Mouse (Mus musculus): Measurements from ENCODE around the gene Il2rb.

Gene Il2rb

DNA sequence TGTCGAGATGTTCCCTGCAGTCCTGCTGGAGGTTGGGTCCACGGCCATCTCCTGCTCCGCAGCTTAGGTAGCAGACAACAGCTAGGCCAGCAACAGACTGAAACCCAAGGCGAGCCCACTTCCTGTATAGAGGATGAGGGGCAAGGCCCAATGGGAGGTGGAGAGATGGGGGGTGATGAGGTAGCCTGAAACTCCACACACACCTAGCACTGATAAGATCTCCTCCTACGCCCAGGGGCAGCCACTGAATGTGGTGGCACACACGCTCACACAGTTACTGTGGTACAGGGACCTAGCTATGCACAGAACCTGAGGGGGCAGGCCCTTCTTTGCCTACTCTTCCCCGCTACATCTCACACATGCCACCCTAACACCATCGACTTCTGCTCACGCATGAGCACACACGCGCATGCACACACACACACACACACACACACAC lies at the start of gene Il2rb:
Gene Il2rb, minus strand, starts transcription at position 304 of the 439 bp plus-strand sequence.
- in situ Hi-C loops (cut with MboI), result no loop called here

DNA sequence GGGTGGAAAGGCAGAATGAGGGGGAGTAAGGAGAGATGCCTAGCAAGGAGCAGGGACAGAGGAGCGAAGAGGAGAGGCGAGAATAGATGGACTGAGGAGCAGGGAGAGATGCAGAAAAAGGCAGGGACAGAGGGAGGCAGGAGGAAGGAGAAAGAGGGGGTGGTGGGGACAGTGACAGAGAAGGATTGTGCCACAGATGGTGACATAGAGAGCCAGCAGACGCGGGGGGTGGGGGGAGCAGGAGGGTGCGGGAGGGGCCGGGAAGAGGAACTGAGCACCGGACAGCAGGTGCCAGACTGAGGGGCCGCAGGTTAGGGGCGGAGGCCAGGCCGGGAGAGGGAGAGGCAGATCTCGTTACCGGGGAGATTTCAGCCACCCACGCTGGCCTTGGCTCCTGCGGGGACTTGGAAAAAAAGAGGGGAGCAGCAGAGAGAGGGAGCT lies 49.5 kb upstream of the Il2rb start, which contains the start of gene Sstr3:
Gene Sstr3, minus strand, starts transcription at position 125 of the 441 bp plus-strand sequence.
- in situ Hi-C loops (cut with MboI), result no loop called here

DNA sequence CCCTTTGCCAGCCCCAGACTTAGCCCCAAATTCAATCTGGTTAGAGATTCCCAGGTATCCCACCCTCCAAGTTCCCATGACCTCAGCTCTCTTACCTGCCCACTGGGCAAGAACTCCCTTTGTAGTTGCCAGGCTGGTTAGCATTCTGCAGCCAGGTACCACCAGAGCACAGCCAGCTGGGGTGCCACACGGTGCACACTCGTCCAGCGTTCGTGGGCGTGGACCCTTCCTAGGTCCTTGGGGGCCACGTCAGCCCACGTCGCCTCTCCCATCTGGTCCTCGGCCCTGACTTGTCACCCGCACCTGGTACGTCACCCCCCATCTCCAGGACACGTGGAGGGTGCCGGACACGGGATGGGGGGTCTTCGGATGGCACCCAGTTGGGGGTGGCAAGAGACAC lies 49.0 kb upstream of the Il2rb start:
- in situ Hi-C loops (cut with MboI), result no loop called here

- in situ Hi-C loops (cut with MboI), result no loop called here
Measured at GRCm38 (mm10) chr15:78542767-78543303, 47.8 kb upstream of the Il2rb start.

DNA sequence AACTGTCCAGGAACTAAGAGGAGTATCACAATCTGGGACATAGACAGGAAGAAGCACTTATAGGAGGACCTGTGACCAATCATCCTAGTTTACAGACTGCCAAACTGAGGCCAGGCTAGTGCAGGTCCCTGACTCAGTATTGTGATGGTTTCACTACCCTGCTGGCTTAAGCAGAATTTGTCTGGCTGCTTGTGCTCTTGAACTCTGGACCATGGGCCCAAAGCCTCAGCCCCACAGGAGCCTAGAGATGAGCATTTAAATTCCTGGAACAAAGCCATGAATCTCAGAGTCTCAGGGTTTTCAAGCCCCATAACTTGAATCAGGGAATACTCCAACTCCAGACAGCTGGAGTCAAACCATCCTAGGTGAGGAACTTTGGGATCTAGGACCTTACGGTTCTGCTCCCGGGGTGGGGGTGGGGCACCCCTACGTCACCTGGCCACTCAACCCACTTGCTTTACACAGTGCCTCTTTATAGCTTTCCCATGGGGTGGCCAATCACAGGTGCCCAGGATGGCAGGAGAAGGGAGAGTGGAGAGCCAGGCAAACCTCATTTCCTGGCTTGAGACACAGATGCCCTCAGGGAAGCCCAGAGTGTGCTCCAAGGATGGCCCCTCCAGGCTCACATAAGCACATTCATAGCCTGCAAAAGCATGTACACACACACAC lies 47.2 kb upstream of the Il2rb start:
- in situ Hi-C loops (cut with MboI), result no loop called here

DNA sequence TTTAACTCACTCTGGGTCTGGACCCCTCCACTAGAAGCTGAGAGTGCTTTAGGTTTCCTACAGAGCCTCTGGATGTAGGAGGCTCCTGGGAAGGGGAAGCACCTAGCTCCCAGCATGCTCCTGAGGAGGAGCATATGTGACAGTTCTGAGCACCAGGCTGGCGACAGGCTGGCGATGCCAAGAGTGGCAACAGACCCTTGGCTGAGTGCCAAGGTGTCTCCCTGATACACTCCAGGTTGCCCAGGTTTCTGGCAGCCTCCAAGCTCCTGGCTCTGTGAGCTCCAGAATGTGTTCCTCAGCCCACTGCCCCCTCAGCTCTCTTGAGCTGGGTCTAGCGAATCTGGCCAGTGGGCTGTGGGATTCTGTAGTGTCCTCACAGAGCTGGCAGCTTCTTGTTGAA lies 46.5 kb upstream of the Il2rb start:
- in situ Hi-C loops (cut with MboI), result no loop called here

- in situ Hi-C loops (cut with MboI), result no loop called here
Measured at GRCm38 (mm10) chr15:78541036-78541435, 46.0 kb upstream of the Il2rb start.

DNA sequence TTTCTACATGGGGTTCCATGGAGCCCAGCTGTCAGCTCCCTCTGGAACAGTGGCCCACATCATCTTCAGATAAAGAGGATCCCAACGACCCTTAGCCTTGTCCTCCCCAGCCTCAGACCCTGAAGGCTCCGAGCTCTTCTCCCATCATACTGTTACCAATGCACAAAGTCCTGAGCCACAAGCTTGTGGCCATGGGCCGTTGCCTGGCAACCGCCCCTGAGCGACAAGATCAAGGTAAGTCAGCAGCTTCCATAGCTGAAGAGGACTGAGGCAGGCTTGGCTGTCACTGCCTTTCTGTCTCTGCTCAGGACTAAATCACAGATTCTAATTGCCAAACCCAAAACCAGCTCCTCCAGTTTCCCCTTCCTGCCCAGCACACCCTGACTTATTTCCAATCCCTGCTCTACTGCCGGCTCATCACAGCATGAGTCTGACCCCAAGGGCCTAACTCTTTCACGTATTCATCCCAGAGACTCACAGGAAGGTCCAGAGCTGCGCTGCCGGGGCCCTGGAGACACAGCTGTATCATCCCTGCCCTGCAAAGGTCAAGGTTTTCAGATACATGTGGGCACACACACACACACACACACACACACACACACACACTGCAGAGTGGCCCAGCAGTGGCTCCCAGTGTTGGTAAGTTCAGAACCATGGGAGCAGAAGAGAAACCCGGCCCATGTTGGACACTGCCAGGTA lies 40.8 kb upstream of the Il2rb start:
- in situ Hi-C loops (cut with MboI), result loop anchor here (10.0 kb wide), 1 partner anchor 91 kb away; no protein-coding TSS in a partner anchor

DNA sequence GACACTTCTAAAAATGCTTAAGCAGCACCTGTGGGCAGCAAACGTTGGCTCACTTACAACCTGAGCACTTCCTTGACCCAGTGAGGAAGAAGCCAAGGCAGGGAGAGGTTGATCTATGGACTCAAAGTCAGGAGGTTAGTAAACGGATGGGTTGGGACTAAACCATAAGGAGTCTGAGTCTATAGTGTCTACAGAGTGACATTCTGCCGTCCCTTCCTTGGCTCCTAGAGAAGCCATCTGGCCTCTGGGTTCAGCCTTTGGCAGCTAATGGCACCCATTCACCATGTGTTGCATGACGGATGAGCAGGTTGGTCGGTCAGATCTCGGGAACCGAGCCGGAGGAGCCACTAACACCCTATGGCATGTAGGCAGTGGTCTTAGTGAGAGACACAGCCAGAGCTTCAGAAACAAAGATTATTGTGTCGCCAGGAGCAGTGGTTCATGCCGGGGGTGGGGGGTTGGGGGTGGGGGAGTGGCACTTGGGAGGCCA lies 38.3 kb upstream of the Il2rb start:
- in situ Hi-C loops (cut with MboI), result loop anchor here (10.0 kb wide), 1 partner anchor 89 kb away; no protein-coding TSS in a partner anchor

DNA sequence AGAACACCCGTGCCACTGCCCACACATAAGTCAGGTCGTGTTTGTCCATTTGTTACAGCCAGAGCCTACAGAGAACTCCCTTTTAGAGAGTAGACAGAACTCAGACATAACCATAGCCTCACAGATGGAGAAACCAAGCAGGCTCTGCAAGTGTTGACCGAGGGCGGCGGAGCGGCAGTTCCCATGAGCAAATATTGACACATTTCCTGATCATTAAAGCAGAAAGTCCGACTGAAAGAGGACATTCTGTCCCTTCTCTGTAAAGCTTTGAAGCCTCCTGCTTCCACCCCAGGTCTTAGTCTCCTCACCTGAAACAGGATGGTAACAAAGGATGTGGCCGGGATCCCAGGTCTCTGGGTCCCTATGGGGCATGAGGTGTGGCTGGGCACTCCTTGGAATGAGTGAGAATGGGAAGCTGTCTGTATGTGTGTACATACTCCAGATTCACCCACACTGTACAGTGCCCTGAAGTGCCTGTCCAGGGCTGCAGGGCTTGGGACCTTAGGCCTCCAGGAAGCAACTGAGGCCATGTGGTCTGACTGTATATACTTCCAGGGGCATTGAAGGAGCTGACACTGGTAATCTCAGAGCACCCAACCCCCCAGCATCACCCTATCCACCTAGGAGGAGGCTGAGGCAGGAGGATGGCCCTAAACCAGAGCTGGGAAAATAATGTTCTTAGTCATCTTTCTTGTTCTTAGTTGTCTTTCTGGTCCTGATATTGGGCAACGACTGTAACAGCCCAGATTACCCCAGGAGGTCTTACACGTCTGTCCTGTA lies 37.7 kb upstream of the Il2rb start:
- in situ Hi-C loops (cut with MboI), result loop anchor here (10.0 kb wide), 1 partner anchor 88 kb away; no protein-coding TSS in a partner anchor

- in situ Hi-C loops (cut with MboI), result loop anchor here (10.0 kb wide), 1 partner anchor 87 kb away; no protein-coding TSS in a partner anchor
Measured at GRCm38 (mm10) chr15:78531901-78532469, 36.9 kb upstream of the Il2rb start.

GRCm38 (mm10) chr15:78531451-78531720 lies 36.3 kb upstream of the Il2rb start:
- in situ Hi-C loops (cut with MboI), result loop anchor here (10.0 kb wide), 1 partner anchor 87 kb away; no protein-coding TSS in a partner anchor

- in situ Hi-C loops (cut with MboI), result loop anchor here (10.0 kb wide), 1 partner anchor 86 kb away; no protein-coding TSS in a partner anchor
Measured at GRCm38 (mm10) chr15:78530671-78531450, 35.8 kb upstream of the Il2rb start, which contains the start of gene C1qtnf6. Gene C1qtnf6, minus strand, starts transcription at chr15:78531416.

GRCm38 (mm10) chr15:78530141-78530540 lies 35.1 kb upstream of the Il2rb start:
- in situ Hi-C loops (cut with MboI), result loop anchor here (10.0 kb wide), 1 partner anchor 85 kb away; no protein-coding TSS in a partner anchor

- in situ Hi-C loops (cut with MboI), result no loop called here
Measured at GRCm38 (mm10) chr15:78529428-78529990, 34.4 kb upstream of the Il2rb start.

DNA sequence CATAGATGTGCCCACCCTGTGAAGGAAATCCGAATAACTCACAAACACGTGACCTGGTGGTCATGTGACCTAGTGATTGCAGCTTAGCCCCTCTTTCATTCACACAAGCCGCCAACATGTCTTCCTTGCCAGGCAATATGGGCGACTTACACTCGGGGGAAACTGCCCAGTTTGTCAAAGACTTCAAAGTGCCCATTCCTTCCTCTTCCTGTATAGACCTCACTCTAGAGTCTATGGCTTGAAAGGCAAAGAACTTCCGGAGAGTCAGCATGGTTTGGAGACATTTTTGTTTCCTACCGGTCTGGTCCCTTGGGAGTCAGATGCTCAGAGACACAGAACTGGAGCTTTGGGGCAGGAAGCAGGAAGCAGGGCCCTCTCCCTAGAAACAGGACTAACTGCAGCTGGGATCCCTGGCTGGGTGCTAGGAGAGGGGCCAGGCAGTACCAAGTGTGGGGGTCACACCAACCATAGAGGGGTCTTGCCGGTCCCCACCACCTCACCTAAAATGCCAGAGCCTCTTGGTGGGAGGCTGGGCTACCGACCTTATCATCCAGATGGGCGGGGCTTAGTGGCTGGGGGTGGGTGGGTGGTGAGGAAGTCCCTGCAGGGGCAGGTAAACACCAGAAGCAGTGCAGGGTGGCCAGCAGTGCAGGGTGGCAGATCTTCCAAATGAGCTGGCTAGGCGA lies 33.8 kb upstream of the Il2rb start:
- in situ Hi-C loops (cut with MboI), result no loop called here

DNA sequence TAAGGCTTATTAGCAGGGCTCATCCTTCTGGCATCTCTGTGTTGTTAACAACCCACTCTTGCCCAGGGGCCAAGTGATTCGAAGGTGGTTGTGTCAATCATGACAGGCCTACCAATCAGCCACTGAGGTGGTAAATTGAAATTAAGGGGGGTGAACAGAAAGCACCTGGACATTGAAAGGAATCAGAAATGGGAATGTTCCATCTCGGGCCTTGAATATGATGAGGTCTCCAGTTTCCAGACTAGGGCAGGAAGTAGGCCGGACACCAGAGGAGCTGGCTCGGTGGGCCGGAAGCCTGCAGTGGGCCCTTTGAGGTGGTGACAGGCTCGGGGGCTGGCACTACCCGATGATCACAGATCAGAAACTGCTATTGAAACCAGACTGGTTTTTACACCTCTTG lies 32.9 kb upstream of the Il2rb start:
- in situ Hi-C loops (cut with MboI), result no loop called here

- in situ Hi-C loops (cut with MboI), result no loop called here
Measured at GRCm38 (mm10) chr15:78524163-78524562, 29.1 kb upstream of the Il2rb start.

DNA sequence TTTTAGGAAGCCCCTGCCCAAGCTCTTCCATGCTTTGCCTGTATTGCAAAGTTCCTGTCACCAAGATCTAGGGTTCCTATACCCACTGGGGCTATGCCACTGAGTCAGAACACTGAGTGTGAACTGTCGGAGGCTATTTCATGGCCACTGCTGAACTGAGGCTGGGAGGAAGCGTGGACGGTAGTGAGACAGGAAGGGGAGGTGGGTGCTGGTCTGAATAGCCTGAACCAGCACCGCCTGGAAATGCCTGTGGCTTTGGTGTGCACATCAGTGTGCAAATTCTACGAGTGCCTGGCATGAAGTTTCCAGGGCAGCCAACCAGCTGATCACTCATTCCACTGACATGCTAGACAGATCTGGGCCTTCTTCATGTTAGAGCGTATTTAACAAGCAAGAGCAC lies 26.8 kb upstream of the Il2rb start:
- in situ Hi-C loops (cut with MboI), result no loop called here

DNA sequence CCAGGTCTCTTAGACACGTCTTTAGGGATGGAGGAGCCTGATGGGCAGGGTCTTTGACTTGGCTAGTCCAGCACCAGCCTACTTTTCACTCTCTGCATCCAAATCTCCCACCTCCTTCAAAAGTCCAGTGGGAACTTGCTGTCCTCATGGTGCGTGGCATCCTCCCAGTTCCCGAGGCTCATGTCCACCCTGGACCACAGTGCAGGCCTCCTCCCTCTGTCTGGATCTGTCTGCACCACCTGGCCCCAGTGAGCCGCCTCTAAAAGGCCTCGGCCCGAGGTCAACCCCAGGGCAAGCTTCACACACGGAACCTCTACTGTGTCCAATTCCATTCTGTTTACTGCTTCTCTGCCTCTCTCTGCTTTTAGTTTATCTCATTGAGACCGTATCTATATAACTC lies 26.3 kb upstream of the Il2rb start:
- in situ Hi-C loops (cut with MboI), result no loop called here
